Mouse (Mus musculus): ENCODE data around the gene Camk1d.
"Not testable (repeated sequence)": the region's sequence is repeated elsewhere in the genome, so short reads cannot be mapped to it uniquely, and the experiment has no call there.

Camk1d gene

DNA sequence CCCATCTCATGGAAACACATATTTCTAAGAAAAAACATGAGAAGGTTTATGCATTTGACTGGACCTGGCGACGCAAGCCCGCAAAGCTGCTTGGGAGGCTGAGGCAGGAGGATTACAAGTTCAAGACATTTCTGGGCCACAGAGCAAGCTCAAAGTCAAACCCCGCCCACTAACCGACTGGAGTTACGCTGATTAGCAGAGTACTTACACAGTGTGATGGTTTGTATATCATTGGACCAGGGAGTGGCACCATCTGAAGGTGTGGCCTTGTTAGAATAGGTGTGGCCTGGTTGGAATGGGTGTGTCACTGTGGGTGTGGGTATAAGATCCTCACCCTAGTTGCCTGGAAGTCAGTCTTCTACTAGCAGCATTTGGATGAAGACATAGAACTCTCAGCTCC is 465.1 kb downstream of the Camk1d start:
- DNase-seq (ENCODE audit: low spot score in 2 of 2) = not testable (repeated sequence)

All from thymus, postnatal 10 days (tissue).